Mouse (Mus musculus) liver, embryonic 15.5 days (tissue): Measurements from ENCODE around the gene Odf2. TPM values are rescaled to one million over a fixed set of nuclear protein-coding genes. Genes with fewer than 3 reads are reported as not detected.
A peak's percentile ranks its signal among the peaks of the same experiment; 100 is the strongest.
"Not testable (repeated sequence)": the region's sequence is repeated elsewhere in the genome, so short reads cannot be mapped to it uniquely, and the experiment has no call there.

Experiments
- ATAC-seq: fragments of 200-750 bp; cut with Nextera tagmentation; 2 replicates; pipeline ENCODE4 v1.8.0; 2017; ENCODE audit warnings: moderate number of reproducible peaks, mild to moderate bottlenecking, moderate library complexity; ENCODE audit not compliant: insufficient read depth
- H3K27ac ChIP-seq: fragments of 300-500 bp; sonication (generic); replicated peaks from 2 replicates; pipeline ENCODE4 v1.5.1; 2015; ENCODE audit warnings: mild to moderate bottlenecking, inconsistent platforms
- H3K27me3 ChIP-seq: fragments of 300-500 bp; sonication (generic); 2 replicates; pipeline ENCODE4 v1.6.1; 2015; ENCODE audit warnings: mild to moderate bottlenecking, inconsistent platforms
- H3K36me3 ChIP-seq: fragments of 300-500 bp; sonication (generic); replicated peaks from 2 replicates; pipeline ENCODE4 v1.6.1; 2015; ENCODE audit warnings: moderate library complexity, mild to moderate bottlenecking, inconsistent platforms
- H3K4me1 ChIP-seq: fragments of 300-500 bp; sonication (generic); replicated peaks from 2 replicates; pipeline ENCODE4 v1.6.1; 2015; ENCODE audit warnings: inconsistent platforms
- H3K4me2 ChIP-seq: fragments of 300-500 bp; sonication (generic); 2 replicates; pipeline ENCODE4 v1.6.1; 2015; ENCODE audit warnings: moderate library complexity, mild to moderate bottlenecking, inconsistent platforms
- H3K4me3 ChIP-seq: fragments of 300-500 bp; sonication (generic); replicated peaks from 2 replicates; pipeline ENCODE4 v1.5.1; 2015; ENCODE audit warnings: mild to moderate bottlenecking, inconsistent platforms
- H3K9ac ChIP-seq: fragments of 300-500 bp; sonication (generic); 2 replicates; pipeline ENCODE4 v1.6.1; 2015; ENCODE audit warnings: moderate library complexity, mild to moderate bottlenecking, inconsistent platforms
- H3K9me3 ChIP-seq: fragments of 300-500 bp; sonication (generic); replicated peaks from 2 replicates; pipeline ENCODE4 v1.6.1; 2016; ENCODE audit warnings: inconsistent platforms
- WGBS: fragments of 180-500 bp; shearing (Covaris S2); methylation state at CpG from one replicate; pipeline ENCODE4 v1.1.7; 2015; ENCODE audit warnings: mixed read lengths; ENCODE audit not compliant: insufficient replicate concordance; 5-methylcytosine and 5-hydroxymethylcytosine counted together
- polyA plus RNA-seq: library from polyadenylated mRNA; unstranded; fragments of >200 nt; fragmentation: Nextera tagmentation; extraction: Ambion mirVana; gene quantifications from 2 replicates; pipeline ENCODE4 v1.2.1, GENCODE M21; 2015

The Odf2 gene
- polyA plus RNA-seq, 1 experiment from 2014 or later = 35.9 TPM

DNA sequence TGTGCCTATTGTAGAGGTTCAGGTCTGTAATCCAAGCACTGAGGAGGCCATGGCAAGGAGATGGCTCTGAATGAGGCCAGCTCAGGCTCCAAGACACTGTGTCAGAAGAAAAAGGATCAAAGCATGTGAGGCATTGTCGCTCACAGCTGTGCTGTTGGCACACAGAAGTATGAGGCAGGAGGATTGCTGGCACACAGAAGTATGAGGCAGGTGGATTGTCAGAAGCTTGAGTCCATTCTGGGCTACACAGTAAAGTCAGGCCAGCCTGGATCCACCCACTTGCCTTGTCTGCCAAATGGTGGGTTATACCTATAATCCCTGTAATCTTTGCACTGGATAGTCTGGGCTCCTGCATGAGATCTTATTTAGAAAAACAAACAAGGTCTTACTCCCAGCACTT is 9.1 kb downstream of the Odf2 start:
- Histone ChIP-seq H3K4me1 (no peaks in the 10 kb centered on the region), H3K27ac (no peak overlapping the region), H3K4me3 (no peak overlapping the region), H3K4me2 (no peak overlapping the region), H3K36me3 (peaks cover 99% of the 10 kb centered on the region), H3K9me3 (no peaks in the 10 kb centered on the region), H3K27me3 (no peaks in the 10 kb centered on the region), H3K9ac (no peak overlapping the region)
- WGBS = 77% methylated on average over 1 of the region's 1 CpGs
- no peak for ATAC-seq

DNA sequence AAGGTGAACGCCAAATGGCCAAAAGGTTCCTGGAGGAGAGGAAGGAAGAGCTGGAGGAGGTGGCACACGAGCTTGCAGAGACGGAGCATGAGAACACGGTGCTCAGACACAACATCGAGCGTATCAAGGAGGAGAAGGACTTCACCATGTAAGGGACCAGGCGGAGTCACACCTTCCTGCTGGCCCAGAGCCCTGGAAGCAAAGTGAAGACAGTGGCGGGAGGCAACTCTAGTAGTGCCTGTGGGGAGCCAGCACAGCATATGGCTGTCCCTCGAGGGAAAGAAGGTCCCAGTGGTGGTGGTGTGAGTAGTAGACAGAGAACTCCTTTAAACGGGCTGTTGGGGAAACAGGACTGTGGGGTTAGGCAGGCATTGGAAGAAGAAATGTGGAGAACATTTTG is 13.2 kb downstream of the Odf2 start:
- Histone ChIP-seq H3K4me2 (no peak overlapping the region), H3K9me3 (no peaks in the 10 kb centered on the region), H3K4me1 (no peaks in the 10 kb centered on the region), H3K36me3 (peaks cover 99% of the 10 kb centered on the region), H3K9ac (no peak overlapping the region), H3K27me3 (no peaks in the 10 kb centered on the region), H3K27ac (no peak overlapping the region), H3K4me3 (no peak overlapping the region)
- ATAC-seq = no peak
- WGBS = 84% methylated on average over 10 of the region's 10 CpGs

DNA sequence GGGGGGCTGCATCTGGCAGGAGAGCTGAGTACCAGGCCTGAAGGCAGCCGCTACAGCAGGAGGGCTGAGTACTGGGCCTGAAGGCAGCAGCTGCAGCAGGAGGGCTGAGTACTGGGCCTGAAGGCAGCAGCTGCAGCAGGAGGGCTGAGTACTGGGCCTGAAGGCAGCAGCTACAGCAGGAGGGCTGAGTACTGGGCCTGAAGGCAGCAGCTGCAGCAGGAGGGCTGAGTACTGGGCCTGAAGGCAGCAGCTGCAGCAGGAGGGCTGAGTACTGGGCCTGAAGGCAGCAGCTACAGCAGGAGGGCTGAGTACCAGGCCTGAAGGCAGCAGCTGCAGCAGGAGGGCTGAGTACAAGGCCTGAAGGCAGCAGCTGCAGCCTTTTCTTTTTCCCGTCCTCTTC is 19.1 kb downstream of the Odf2 start:
- not testable (repeated sequence) for H3K4me1 ChIP-seq, H3K27ac ChIP-seq, H3K4me3 ChIP-seq, H3K9ac ChIP-seq, H3K27me3 ChIP-seq, H3K4me2 ChIP-seq, ATAC-seq, H3K9me3 ChIP-seq
- peaks cover 93% of the 10 kb centered on the region for H3K36me3 ChIP-seq
- 80% methylated on average over 2 of the region's 2 CpGs for WGBS

DNA sequence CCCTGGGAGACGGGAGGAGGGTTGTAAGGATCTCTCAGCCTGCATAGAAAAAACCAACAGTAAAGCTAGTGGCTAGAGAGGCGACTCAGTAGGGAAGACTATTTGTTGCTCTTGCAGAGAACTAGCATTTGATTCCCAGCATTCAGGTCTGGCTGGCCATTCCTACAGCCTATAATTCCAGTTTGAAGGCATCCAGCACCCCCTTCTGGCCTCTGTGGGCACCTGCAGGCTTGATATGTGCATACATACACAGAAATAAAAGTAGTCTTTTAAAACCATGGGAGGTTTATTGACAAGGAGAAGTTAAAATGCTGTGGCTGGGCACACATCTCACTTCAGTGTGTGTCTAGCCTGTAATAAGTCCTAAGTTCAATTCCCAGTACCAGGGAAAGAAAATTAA is 21.0 kb downstream of the Odf2 start:
- Histone ChIP-seq H3K4me1 (no peaks in the 10 kb centered on the region), H3K36me3 (peaks cover 93% of the 10 kb centered on the region), H3K27ac (no peak overlapping the region), H3K4me3 (no peak overlapping the region), H3K9me3 (no peaks in the 10 kb centered on the region), H3K4me2 (no peak overlapping the region), H3K9ac (no peak overlapping the region), H3K27me3 (no peaks in the 10 kb centered on the region)
- ATAC-seq = no peak
- WGBS = 78% methylated on average over 2 of the region's 2 CpGs

DNA sequence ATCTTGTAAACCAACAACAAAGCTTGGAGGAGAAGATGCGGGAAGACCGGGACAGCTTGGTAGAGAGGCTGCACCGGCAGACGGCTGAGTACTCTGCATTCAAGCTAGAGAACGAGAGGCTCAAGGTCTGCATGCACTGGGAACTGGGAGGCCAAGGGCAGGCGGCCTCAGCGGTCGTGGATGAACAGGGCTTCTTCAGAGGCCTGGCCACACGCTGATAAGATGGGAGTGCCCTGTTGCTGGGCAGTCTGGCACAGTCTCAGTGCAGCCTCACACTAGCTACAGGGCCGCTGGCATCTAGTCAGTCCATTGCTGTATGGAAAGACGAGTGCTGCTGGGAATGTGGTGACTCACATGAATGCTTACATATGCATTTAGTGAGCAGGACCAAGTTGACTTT is 28.6 kb downstream of the Odf2 start:
- peak; percentile 97 for ATAC-seq
- no peak overlapping the region for H3K9ac ChIP-seq

DNA sequence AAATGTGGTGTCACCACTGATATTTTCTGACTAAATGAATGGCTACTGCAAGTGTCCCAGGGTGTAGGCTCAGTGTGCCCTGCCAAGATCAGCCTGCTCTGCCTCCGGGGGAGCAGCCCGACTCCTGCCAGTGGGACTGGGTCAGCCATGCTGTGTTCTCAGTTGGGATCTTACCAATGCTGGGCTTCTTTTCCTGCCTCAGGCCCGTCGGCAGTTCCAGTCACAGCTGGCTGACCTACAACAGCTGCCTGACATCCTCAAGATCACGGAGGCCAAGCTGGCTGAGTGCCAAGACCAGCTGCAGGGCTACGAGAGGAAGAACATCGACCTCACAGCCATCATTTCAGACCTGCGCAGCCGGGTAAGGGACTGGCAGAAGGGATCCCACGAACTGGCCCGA is 33.0 kb downstream of the Odf2 start:
- H3K36me3 ChIP-seq = peaks cover 90% of the 10 kb centered on the region

More for the DNA sequence above, 28.6 kb downstream of the Odf2 start:
- Histone ChIP-seq H3K27ac (peak overlapping the region; percentile 85), H3K4me1 (peaks cover 36% of the 10 kb centered on the region), H3K4me3 (peak overlapping the region; percentile 13; the same call in 1 of the 2 replicates), H3K36me3 (peaks cover 89% of the 10 kb centered on the region), H3K27me3 (no peaks in the 10 kb centered on the region), H3K9me3 (no peaks in the 10 kb centered on the region), H3K4me2 (peak overlapping the region; percentile 54)
- 54% methylated on average over 11 of the region's 11 CpGs for WGBS

DNA sequence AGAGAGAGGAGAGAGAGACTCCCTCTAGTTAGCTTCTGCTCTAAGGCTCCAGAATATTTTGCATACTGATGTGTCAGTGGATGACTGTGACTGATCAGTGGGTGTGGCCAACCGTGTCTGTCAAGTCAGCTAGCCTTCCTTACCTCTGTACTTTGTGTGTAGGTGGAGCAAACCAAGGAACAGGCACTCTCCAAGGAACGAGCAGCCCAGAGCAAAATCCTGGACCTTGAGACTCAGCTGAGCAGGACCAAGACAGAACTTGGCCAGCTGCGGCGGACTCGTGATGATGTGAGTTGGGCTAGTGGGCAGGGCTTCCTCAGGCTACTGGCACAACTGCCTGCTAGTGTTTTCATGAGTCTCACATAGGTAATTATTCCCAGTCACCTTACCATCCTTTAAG is 37.5 kb downstream of the Odf2 start:
- H3K27ac ChIP-seq = no peak overlapping the region
- ATAC-seq = no peak
- H3K9me3 ChIP-seq = no peaks in the 10 kb centered on the region
- 86% methylated on average over 5 of the region's 5 CpGs for WGBS
- H3K4me1 ChIP-seq = no peaks in the 10 kb centered on the region
- H3K4me2 ChIP-seq = no peak overlapping the region
- H3K4me3 ChIP-seq = no peak overlapping the region
- no peak overlapping the region for H3K9ac ChIP-seq
- peaks cover 93% of the 10 kb centered on the region for H3K36me3 ChIP-seq
- H3K27me3 ChIP-seq = no peaks in the 10 kb centered on the region

More for the DNA sequence above, 33.0 kb downstream of the Odf2 start:
- WGBS = 76% methylated on average over 11 of the region's 11 CpGs
- Histone ChIP-seq H3K9ac (no peak overlapping the region), H3K27me3 (no peaks in the 10 kb centered on the region), H3K27ac (no peak overlapping the region), H3K9me3 (no peaks in the 10 kb centered on the region), H3K4me2 (no peak overlapping the region), H3K4me1 (peaks cover 19% of the 10 kb centered on the region), H3K4me3 (no peak overlapping the region)
- no peak for ATAC-seq

DNA sequence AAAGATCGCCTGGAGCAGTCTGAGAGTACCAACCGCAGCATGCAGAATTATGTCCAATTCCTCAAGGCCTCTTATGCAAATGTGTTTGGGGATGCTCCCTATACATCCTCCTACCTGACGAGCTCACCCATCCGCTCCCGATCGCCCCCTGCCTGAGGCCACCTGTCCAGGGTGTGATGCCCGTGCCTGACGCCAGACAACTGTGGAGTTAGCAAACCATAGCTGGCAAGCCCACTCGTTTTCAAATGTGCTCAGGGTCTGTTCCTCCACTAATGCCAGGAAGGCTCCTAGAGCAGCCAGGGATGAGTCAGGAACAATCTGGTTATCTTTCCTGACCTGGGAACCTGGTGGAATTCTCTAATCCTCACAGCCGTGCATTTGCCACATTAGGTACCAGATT is 41.5 kb downstream of the Odf2 start:
- whole genome bisulfite sequencing = 84% methylated on average over 10 of the region's 10 CpGs
- Histone ChIP-seq H3K9me3 (no peaks in the 10 kb centered on the region), H3K27me3 (no peaks in the 10 kb centered on the region), H3K4me1 (peaks cover 6% of the 10 kb centered on the region; the same call in 1 of the 2 replicates), H3K9ac (no peak overlapping the region), H3K4me3 (no peak overlapping the region), H3K27ac (no peak overlapping the region), H3K36me3 (peaks cover 53% of the 10 kb centered on the region), H3K4me2 (no peak overlapping the region)
- ATAC-seq = no peak

DNA sequence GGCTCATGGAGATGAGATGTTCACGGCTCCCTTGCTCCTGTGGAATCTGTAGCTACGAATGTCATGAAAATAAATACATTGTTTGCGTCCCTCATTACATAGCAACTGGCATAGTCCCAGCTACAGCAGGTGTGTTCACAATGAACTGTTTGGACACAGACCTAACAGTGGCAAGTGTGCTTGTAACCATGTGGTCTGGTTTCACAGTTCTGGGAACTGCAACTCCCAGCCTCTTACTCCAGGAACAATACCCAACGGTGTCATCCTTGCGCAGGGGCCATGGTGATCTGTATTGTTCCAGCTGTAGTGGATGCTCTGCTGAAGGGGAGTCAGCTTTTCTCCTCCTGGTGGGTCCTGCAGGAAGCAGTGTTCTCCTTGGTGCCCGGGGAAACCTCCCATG is 42.2 kb downstream of the Odf2 start:
- Histone ChIP-seq H3K27me3 (no peaks in the 10 kb centered on the region), H3K36me3 (peaks cover 46% of the 10 kb centered on the region), H3K4me1 (peaks cover 12% of the 10 kb centered on the region), H3K9ac (no peak overlapping the region), H3K9me3 (no peaks in the 10 kb centered on the region), H3K27ac (no peak overlapping the region), H3K4me3 (no peak overlapping the region), H3K4me2 (no peak overlapping the region)
- ATAC-seq = no peak
- 87% methylated on average over 6 of the region's 6 CpGs for whole genome bisulfite sequencing

DNA sequence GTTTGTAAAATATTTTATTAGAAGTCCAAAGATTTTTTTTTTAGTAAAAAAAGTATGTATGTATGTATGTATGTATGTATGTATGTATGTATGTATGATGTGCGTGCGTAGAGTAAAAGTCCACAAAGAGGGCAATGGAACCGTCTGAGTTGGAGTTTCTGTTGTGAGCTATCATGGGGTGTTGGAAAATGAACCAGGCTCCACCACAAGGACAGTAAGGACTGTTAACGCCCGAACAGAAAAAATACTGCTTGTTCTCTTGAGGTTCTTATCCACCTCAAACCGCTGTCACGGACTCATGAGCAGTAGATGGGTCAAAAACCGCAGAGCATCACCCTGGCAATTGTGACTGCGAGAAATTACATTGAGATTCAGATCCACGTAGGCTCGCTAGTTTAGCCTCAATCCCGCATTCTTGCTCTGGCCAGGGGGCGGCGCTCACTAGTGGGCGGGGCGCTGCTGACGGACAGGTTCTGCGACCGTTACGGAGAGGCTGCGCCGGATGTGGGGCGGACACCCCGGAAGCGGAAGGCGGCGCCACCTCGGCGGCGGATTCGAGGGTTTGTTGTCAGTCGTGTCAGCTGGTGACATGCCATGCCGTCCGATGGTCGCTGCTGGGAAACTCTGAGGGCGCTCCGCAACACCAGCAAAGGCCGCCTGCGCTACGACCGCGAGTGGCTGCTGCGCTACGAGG is 46.0 kb downstream of the Odf2 start, which contains the start of gene Gle1:
TSS of gene Gle1 (plus strand) at position 521 of the 694 bp plus-strand sequence.
- 3% methylated on average over 44 of the region's 44 CpGs for WGBS
- H3K36me3 ChIP-seq = peaks cover 34% of the 10 kb centered on the region
- peak within 1 kb of the TSS; percentile 79 for H3K27ac ChIP-seq
- peak within 1 kb of the TSS; percentile 72 for H3K9ac ChIP-seq
- peak within 1 kb of the TSS; percentile 80 for H3K4me2 ChIP-seq
- peak within 1 kb of the TSS; percentile 89 for H3K4me3 ChIP-seq
- peaks cover 16% of the 10 kb centered on the region for H3K4me1 ChIP-seq
- no peaks in the 10 kb centered on the region for H3K9me3 ChIP-seq
- no peaks in the 10 kb centered on the region for H3K27me3 ChIP-seq
- peak; percentile 94 for ATAC-seq

DNA sequence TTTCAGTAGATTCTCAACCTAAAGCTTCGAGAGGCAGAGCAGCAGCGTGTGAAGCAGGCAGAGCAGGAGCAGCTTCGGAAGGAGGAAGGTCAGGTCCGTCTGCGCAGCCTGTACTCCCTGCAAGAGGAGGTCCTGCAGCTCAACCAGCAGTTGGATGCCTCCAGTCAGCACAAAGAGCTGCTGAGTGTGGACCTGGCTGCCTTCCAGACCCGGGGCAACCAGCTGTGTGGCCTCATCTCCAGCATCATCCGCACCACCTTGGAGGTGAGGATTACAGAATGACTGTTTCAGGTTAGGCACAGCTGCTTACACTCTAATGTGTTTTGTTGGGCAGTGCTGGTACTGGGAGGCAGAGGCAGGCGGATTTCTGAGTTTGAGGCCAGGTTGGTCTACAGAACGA is 51.1 kb downstream of the Odf2 start:
- Histone ChIP-seq H3K36me3 (peaks cover 73% of the 10 kb centered on the region), H3K9ac (no peak overlapping the region), H3K27ac (no peak overlapping the region), H3K4me3 (no peak overlapping the region), H3K4me2 (no peak overlapping the region), H3K9me3 (no peaks in the 10 kb centered on the region), H3K4me1 (peaks cover 12% of the 10 kb centered on the region), H3K27me3 (no peaks in the 10 kb centered on the region)
- WGBS = 83% methylated on average over 9 of the region's 9 CpGs
- ATAC-seq = no peak

DNA sequence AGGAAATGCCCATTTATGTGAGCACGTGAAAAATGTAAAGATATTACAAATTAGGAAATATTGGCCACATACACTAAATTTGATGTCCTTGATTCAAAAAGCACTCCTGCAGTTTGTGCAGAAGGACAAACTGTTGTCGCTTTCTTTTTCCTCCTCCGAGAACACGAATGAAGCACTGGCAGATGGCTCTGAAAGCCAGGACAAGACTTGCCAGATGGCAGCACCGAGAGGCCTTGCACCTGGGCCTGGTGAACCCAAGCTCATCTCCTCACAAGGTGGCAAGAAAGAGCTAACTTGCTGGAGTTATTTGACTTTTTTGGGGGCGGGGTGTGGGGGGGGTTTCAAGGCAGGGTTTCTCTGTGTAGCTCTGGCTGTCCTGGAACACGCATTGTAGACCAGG is 51.8 kb downstream of the Odf2 start:
- no peak overlapping the region for H3K4me3 ChIP-seq
- H3K9me3 ChIP-seq = no peaks in the 10 kb centered on the region
- H3K4me1 ChIP-seq = peaks cover 12% of the 10 kb centered on the region
- 88% methylated on average over 7 of the region's 7 CpGs for WGBS
- no peak overlapping the region for H3K9ac ChIP-seq
- no peak for ATAC-seq
- no peak overlapping the region for H3K27ac ChIP-seq
- no peak overlapping the region for H3K4me2 ChIP-seq
- H3K27me3 ChIP-seq = no peaks in the 10 kb centered on the region
- peaks cover 75% of the 10 kb centered on the region for H3K36me3 ChIP-seq
